ENCODE assay signal across 11 mouse cellular contexts in the genomic region with DNA sequence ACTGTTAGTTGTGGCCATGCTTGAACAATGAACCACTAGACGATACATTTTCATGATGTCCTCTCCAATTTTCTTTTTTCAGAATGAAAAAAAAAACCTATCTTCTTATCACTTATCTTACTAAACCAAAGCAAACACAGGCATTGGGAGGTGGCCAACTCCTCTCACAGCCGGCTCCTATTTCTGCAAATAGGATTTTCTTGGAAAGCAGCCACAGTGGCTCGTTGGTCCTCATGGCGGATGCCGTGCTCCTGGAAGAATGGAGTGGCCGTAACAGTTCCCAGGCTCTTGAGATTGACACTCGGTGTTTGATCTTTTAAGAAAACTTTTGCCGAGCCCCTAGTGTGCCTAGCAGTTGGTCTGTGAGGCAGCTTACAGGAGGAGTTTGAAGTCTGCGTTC. TPM values are rescaled to one million over a fixed set of nuclear protein-coding genes. Genes with fewer than 3 reads are reported as not detected.
A peak's percentile ranks its signal among the peaks of the same experiment; 100 is the strongest.
DNase-seq lines count a peak whose midpoint lies in the region; ATAC-seq and TF ChIP-seq lines count a peak whose summit lies in the region.
"Had no signal": no experiment of that assay in that cellular context is flagged by ENCODE, and none has a peak within 500 bp of the region (broad histone marks: within the 10 kb centered on the region; RNA-seq: fewer than 3 reads in every experiment).

No protein-coding gene starts in this region.

- 0 out of 2 replicates have a peak, but pooled peaks have one; percentile 4 for ATAC-seq in hindbrain, postnatal 0 days
- no peak for ATAC-seq in hindbrain, embryonic 11.5 days (ENCODE audit: low FRiP score)
- no peak for ATAC-seq in frontal cortex, adult (ENCODE audit: low TSS enrichment)

- H3K4me3 ChIP-seq in hindbrain, postnatal 0 days (ENCODE audit: low read length), result no peak overlapping the region
- no peak overlapping the region for H3K4me3 ChIP-seq in hindbrain, embryonic 11.5 days (ENCODE audit: low read depth, low read length)

- no peaks in the 10 kb centered on the region for H3K9me3 ChIP-seq in hindbrain, postnatal 0 days (ENCODE audit: low read length)
- no peaks in the 10 kb centered on the region for H3K9me3 ChIP-seq in hindbrain, embryonic 11.5 days (ENCODE audit: control insufficient read depth, low read length)

- no peaks in the 10 kb centered on the region for H3K4me1 ChIP-seq in hindbrain, postnatal 0 days (ENCODE audit: insufficient read depth, low read length)
- H3K4me1 ChIP-seq in hindbrain, embryonic 11.5 days (replicated peaks; ENCODE audit: control insufficient read depth, insufficient read depth, low read length), result no peaks in the 10 kb centered on the region

- no peak overlapping the region for H3K9ac ChIP-seq in hindbrain, postnatal 0 days (replicated peaks; ENCODE audit: low read length)
- H3K9ac ChIP-seq in hindbrain, embryonic 11.5 days (ENCODE audit: low read depth, low read length), result no peak overlapping the region

- WGBS in hindbrain, postnatal 0 days, result 26% methylated on average over 9 of the region's 9 CpGs
- whole genome bisulfite sequencing in hindbrain, embryonic 11.5 days, result 64% methylated on average over 9 of the region's 9 CpGs

- intact Hi-C loops in heart, postnatal 10 days (cut with DNase I), result no loop called here

- H3K4me2 ChIP-seq in hindbrain, postnatal 0 days (ENCODE audit: low read depth, low read length), result peak overlapping the region; percentile 0; the same call in 1 of the 2 replicates
- no peak overlapping the region for H3K4me2 ChIP-seq in hindbrain, embryonic 11.5 days (replicated peaks; ENCODE audit: low read depth, low read length)

- H3K27ac ChIP-seq in hindbrain, postnatal 0 days, result no peak overlapping the region
- H3K27ac ChIP-seq in hindbrain, embryonic 11.5 days (ENCODE audit: low read depth, low read length), result no peak overlapping the region
- H3K27ac ChIP-seq: macrophage had no signal

- no peaks in the 10 kb centered on the region for H3K27me3 ChIP-seq in hindbrain, postnatal 0 days (ENCODE audit: insufficient read depth, low read length)
- no peaks in the 10 kb centered on the region for H3K27me3 ChIP-seq in hindbrain, embryonic 11.5 days (ENCODE audit: control insufficient read depth, insufficient read depth, low read length)

- DNase-seq in hindbrain, postnatal 0 days (ENCODE audit: low spot score), result peak; percentile 79
- no peak for DNase-seq in hindbrain, embryonic 11.5 days (ENCODE audit: low spot score)
- DNase-seq in MN1 (ENCODE audit: low spot score), result peak; percentile 71
- DNase-seq in cerebellum, adult 11-12 months, result peak; percentile 37
- DNase-seq in heart, postnatal 10 days, result peak; percentile 33 to 41
- DNase-seq in urinary bladder, adult 2 months (ENCODE audit: low spot score), result no peak
- DNase-seq in adrenal gland, postnatal 25 days, result no peak
- DNase-seq: layer of hippocampus, adult 9-11 months; thymus, postnatal 36 days had no signal

- no peak for TF ChIP-seq CTCF in hindbrain, postnatal 0 days (IDR thresholded peaks at IDR 0.05; ENCODE audit: low read depth)

- peaks cover 22% of the 10 kb centered on the region; the same call in 1 of the 2 replicates for H3K36me3 ChIP-seq in hindbrain, postnatal 0 days (ENCODE audit: insufficient read depth, low read length)
- H3K36me3 ChIP-seq in hindbrain, embryonic 11.5 days (ENCODE audit: control insufficient read depth, insufficient read depth, low read length), result 0 out of 2 replicates have a peak, but pooled peaks cover 2% of the 10 kb centered on the region

RNA-seq across cellular contexts. Expression of a gene that starts 50.8 kb away (rescaled TPM):
- total RNA-seq in hindbrain, postnatal 0 days (2014; rRNA removed), result 2.0 and 5.7 TPM in 2 replicates
- polyA plus RNA-seq in hindbrain, postnatal 0 days (2015; fragmentation: Nextera tagmentation; extraction: Ambion mirVana), result 4.8 and 5.9 TPM in 2 replicates
- 7.7 and 8.0 TPM in 2 replicates for polyA plus RNA-seq in hindbrain, embryonic 11.5 days (2014; fragmentation: Nextera tagmentation; extraction: Ambion mirVana)
- under 1 TPM; 0.24 to 0.30 TPM for total RNA-seq in heart, postnatal 10 days (2021)
- polyA plus RNA-seq in urinary bladder, adult 2 months (2012; rRNA removed), result 0.29 and 0.69 TPM in 2 replicates
- 0.48 and 1.6 TPM in 2 replicates for total RNA-seq in adrenal gland, postnatal 25 days (2021)

RNA-seq across cellular contexts. Expression of a gene that starts 51.0 kb away (rescaled TPM):
- 473 and 560 TPM in 2 replicates for total RNA-seq in hindbrain, postnatal 0 days (2014; rRNA removed)
- polyA plus RNA-seq in hindbrain, postnatal 0 days (2015; fragmentation: Nextera tagmentation; extraction: Ambion mirVana), result 486 and 490 TPM in 2 replicates
- 774 and 789 TPM in 2 replicates for polyA plus RNA-seq in hindbrain, embryonic 11.5 days (2014; fragmentation: Nextera tagmentation; extraction: Ambion mirVana)
- 100 to 1,000 TPM; 380 to 387 TPM for total RNA-seq in heart, postnatal 10 days (2021)
- polyA plus RNA-seq in urinary bladder, adult 2 months (2012; rRNA removed), result 1,609 and 1,643 TPM in 2 replicates
- 492 and 649 TPM in 2 replicates for total RNA-seq in adrenal gland, postnatal 25 days (2021)

RNA-seq across cellular contexts. Expression of a gene that starts 57.1 kb away (rescaled TPM):
- 5.2 and 6.1 TPM in 2 replicates for total RNA-seq in hindbrain, postnatal 0 days (2014; rRNA removed)
- 2.5 and 3.1 TPM in 2 replicates for polyA plus RNA-seq in hindbrain, postnatal 0 days (2015; fragmentation: Nextera tagmentation; extraction: Ambion mirVana)
- 3.1 and 4.6 TPM in 2 replicates for polyA plus RNA-seq in hindbrain, embryonic 11.5 days (2014; fragmentation: Nextera tagmentation; extraction: Ambion mirVana)
- 1 to 10 TPM; 2.2 to 2.3 TPM for total RNA-seq in heart, postnatal 10 days (2021)
- polyA plus RNA-seq in urinary bladder, adult 2 months (2012; rRNA removed), result 1.8 and 1.9 TPM in 2 replicates
- total RNA-seq in adrenal gland, postnatal 25 days (2021), result 15.5 and 19.5 TPM in 2 replicates

Comparison
In these comparisons a context has a peak if more than half of its experiments do, and no peak if none do; other contexts are left out.
1. DNase-seq: peak in hindbrain, postnatal 0 days (single experiment), MN1 (single experiment), cerebellum, adult 11-12 months (single experiment) and heart, postnatal 10 days (2 of 2); none in hindbrain, embryonic 11.5 days (single experiment), urinary bladder, adult 2 months (single experiment) and adrenal gland, postnatal 25 days (single experiment).